ENCODE assay signal across 21 mouse cellular contexts in the genomic region with DNA sequence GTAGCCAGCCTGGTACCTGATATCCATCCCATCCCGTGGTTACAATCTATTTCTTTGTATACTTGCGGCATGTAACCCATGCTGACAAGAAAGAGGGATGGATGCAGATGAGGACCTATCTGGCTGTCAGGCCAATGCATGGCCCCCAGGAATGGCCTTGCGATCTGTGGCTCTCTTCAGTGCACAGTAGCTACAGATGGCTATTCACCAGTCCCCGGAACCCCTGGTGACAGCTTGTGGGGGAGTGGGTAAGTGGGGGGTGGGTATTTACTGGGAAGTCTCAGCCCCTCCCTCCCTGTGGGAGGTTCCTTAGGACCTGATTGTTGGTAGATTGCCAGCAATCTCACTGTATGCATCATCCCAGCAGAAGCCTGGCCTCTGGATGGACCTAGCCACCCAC.
"Had no signal": no experiment of that assay in that cellular context is flagged by ENCODE, and none has a peak within 500 bp of the region (broad histone marks: within the 10 kb centered on the region; RNA-seq: fewer than 3 reads in every experiment).

No protein-coding gene starts in this region.

- DNase-seq: kidney, adult 11 months; kidney, adult 8-10 months; kidney, postnatal 25 days; layer of hippocampus, adult 9-11 months; liver; lung, adult 18-20 months; midbrain, embryonic 14.5 days; right cerebral cortex, adult 18-20 months; right cerebral cortex, postnatal 14 days; right cerebral cortex, postnatal 4 days; thymus, postnatal 25 days had no signal

- H3K27me3 ChIP-seq: intestine, embryonic 15.5 days; liver, embryonic 15.5 days had no signal

- ATAC-seq: intestine, embryonic 15.5 days; liver, embryonic 12.5 days had no signal

- H3K9me3 ChIP-seq: intestine, embryonic 15.5 days; limb, embryonic 10.5 days; limb, embryonic 13.5 days; liver, embryonic 12.5 days; liver, embryonic 15.5 days; neural tube, embryonic 12.5 days; neural tube, embryonic 15.5 days had no signal

- H3K9ac ChIP-seq: intestine, embryonic 15.5 days; limb, embryonic 13.5 days; liver, embryonic 12.5 days; liver, embryonic 15.5 days; neural tube, embryonic 12.5 days; neural tube, embryonic 15.5 days had no signal

- H3K27ac ChIP-seq: intestine, embryonic 15.5 days; layer of hippocampus, adult 2 months; limb, embryonic 10.5 days; limb, embryonic 13.5 days; liver, embryonic 12.5 days; liver, embryonic 15.5 days; macrophage; neural tube, embryonic 12.5 days; neural tube, embryonic 15.5 days; stomach, postnatal 0 days had no signal

- H3K4me1 ChIP-seq: limb, embryonic 13.5 days; neural tube, embryonic 12.5 days had no signal

- H3K4me3 ChIP-seq: intestine, embryonic 15.5 days; layer of hippocampus, adult 2 months; limb, embryonic 10.5 days; limb, embryonic 13.5 days; liver, embryonic 12.5 days; liver, embryonic 15.5 days; neural tube, embryonic 12.5 days; neural tube, embryonic 15.5 days had no signal

- H3K4me2 ChIP-seq: intestine, embryonic 15.5 days; limb, embryonic 13.5 days; liver, embryonic 12.5 days; liver, embryonic 15.5 days; neural tube, embryonic 12.5 days; neural tube, embryonic 15.5 days had no signal

- H3K36me3 ChIP-seq: intestine, embryonic 15.5 days; limb, embryonic 10.5 days; limb, embryonic 13.5 days; liver, embryonic 12.5 days; liver, embryonic 15.5 days; neural tube, embryonic 12.5 days; neural tube, embryonic 15.5 days had no signal
